Mouse (Mus musculus) urinary bladder, postnatal 14 days (tissue): ENCODE data around the gene Use1.

ENCODE experiments used
- DNase-seq: peaks from one replicate; pipeline ENCODE4 v3.0.0; 2021; ENCODE audit warnings: low spot score

Use1 gene

GRCm38 (mm10) chr8:71402446-71402964, 35.9 kb downstream of the Use1 start:
- no peak for DNase-seq

- no peak for DNase-seq
Measured at GRCm38 (mm10) chr8:71403107-71403885, 36.6 kb downstream of the Use1 start.

GRCm38 (mm10) chr8:71404011-71404410, 37.4 kb downstream of the Use1 start:
- DNase-seq: no peak

GRCm38 (mm10) chr8:71404951-71405351, 38.3 kb downstream of the Use1 start:
- no peak for DNase-seq

GRCm38 (mm10) chr8:71405401-71406098, 38.9 kb downstream of the Use1 start, which contains the start of gene Ankle1:
Gene Ankle1, plus strand, starts transcription at chr8:71406010.
- peak; percentile 96 for DNase-seq

GRCm38 (mm10) chr8:71406099-71407015, 39.7 kb downstream of the Use1 start:
- DNase-seq: peak; percentile 72

GRCm38 (mm10) chr8:71407441-71407840, 40.8 kb downstream of the Use1 start:
- no peak for DNase-seq

- DNase-seq: no peak
Measured at GRCm38 (mm10) chr8:71408231-71408630, 41.6 kb downstream of the Use1 start.

GRCm38 (mm10) chr8:71411535-71412273, 45.1 kb downstream of the Use1 start:
- DNase-seq: no peak
